Mouse (Mus musculus): ENCODE measurements around the gene Anks1b.

Anks1b gene

DNA sequence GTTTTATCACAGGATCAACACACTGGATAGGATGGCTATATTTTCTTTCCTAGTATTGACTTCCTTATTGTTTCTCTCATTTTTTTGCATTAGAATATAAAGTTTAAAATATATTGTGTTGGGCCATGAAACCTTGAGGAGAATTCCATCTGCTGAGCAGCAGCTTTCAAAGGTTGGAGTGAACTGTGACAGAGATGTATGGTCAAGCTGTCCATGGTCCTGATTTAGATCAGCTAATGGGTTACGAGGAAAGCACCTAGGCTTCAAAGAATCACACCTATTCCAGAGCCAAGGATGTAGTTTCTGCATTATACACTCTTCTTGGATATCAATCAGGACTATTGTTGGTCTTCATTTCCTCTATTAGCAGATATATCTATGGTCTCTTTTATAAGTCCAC is 503.3 kb downstream of the Anks1b start:
- DNase-seq (ENCODE audit: low read depth, low spot score): peak; percentile 24

- no peak for DNase-seq (ENCODE audit: low read depth, low spot score)
These were observed 506.8 kb downstream of the Anks1b start for GRCm38 (mm10) chr10:90380062-90380461.

- DNase-seq (ENCODE audit: low read depth, low spot score): no peak
These were observed 507.5 kb downstream of the Anks1b start for GRCm38 (mm10) chr10:90380704-90381339.

DNA sequence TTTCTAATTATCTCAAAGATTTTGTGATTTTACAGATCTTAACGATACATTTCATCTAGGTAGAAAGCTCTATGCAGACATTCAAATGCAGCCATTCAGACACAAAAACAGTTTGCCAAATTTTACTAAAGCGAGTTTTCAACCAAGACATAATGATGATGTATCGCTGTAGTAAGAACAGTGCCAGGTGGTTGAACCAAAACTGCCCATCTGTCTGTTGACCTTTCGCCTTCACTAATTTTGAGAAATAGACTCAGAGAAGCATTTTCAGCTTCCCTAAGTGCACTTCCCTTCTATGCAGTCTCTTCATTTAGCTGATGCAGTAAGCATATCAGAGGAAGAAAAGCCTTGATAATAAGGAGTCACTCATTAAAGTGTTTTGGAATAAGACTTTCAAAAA is 527.1 kb downstream of the Anks1b start:
- DNase-seq (ENCODE audit: low read depth, low spot score): no peak

DNA sequence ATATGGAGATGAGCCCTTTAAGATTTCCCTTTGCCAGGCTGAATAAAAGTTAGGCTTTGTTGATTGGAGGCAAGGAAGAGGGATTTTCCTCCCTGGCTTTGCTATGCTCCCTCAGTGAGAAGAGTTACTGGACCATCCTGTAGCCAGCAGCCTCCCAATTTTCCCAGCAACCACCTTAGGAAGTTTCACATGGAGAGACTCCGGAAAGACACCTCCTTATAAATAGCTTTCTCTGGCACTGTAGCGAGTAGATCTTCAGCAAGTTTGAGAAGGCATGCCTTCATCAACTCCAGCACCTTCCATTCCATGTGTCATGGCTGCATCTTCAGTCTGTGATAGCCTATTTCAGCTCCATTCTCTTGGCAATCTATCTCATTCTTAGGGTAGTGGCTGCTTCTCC is 535.2 kb downstream of the Anks1b start:
- no peak for DNase-seq (ENCODE audit: low read depth, low spot score)

DNA sequence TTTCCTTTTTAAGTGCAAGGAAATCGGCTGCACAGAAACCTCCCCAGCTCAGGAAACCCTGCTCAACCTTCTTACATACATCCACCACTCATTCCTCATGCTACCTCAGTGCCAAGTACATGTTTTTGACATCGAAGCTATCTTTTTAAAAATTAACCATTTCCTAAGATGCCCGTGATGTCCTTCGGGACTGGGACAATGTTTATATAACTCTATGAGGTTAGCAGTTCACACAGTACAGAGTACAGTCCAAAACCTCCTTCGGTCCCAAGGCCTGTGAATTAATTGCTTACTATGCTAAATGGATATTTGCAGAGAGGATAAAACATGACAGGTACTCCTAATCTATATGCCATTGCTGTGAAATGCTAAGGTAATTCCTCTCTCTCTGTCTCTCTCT is 558.2 kb downstream of the Anks1b start:
- DNase-seq (ENCODE audit: low read depth, low spot score): no peak

DNA sequence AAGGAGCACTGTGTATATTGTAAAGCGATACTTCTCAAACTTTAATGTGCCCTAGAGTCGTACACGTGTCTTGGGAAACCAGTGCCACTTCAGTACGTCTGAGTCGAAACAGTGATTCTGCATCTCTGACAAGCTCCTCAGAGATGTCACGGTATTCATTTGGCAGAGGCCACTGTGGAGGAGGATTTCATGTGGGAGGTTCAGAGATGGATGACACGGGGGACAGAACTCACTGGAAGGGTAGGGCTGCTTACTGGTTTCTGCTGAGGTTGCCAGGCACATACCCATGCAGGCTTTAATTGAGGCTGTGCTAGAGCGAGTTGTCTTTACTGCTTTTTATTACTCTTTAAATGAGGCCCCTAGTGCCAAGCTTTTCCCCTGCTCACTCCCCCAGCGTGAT is 558.7 kb downstream of the Anks1b start:
- DNase-seq (ENCODE audit: low read depth, low spot score): no peak

- DNase-seq (ENCODE audit: low read depth, low spot score): no peak
These were observed 559.2 kb downstream of the Anks1b start for GRCm38 (mm10) chr10:90432479-90432878.

DNA sequence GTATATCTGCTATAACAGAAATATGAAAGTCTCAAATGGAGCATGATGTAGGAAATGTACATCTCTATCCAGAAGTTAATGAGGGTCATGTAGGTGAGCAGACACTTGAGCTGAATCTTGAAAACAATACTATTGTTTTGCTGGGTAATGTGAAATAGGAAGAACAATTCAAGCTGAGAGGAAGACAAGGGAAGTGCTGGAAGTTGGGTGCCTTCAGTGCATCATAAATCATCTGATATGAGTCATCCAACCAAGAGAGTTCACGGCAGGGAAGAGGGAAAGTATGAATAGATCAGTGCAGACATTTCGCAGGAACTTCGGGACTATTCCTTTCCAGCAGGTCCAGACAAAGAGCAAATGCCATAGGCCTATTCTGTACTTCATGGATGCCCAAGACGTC is 567.7 kb downstream of the Anks1b start:
- DNase-seq (ENCODE audit: low read depth, low spot score): no peak

- DNase-seq (ENCODE audit: low read depth, low spot score): no peak
These were observed 568.3 kb downstream of the Anks1b start for GRCm38 (mm10) chr10:90441656-90442055.

DNA sequence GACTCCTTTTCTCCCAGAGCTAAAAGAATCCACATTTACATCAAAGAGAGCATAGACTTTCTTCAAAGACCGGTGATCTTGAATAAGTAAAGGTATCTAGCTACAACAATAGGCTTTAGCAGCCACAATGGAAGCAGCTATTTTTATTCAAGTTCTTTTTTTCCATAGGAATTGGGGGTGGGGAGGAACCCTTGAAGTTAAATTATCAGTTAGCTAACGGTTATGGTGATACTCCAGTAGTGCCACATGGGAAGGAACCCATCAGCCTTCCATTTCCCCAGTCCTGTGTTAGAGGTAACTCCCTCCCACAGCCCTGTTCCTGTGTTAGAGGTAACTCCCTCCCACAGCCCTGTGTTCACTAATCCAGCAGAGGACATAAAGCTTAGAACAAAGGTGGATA is 591.6 kb downstream of the Anks1b start:
- DNase-seq (ENCODE audit: low read depth, low spot score): peak; percentile 85

DNA sequence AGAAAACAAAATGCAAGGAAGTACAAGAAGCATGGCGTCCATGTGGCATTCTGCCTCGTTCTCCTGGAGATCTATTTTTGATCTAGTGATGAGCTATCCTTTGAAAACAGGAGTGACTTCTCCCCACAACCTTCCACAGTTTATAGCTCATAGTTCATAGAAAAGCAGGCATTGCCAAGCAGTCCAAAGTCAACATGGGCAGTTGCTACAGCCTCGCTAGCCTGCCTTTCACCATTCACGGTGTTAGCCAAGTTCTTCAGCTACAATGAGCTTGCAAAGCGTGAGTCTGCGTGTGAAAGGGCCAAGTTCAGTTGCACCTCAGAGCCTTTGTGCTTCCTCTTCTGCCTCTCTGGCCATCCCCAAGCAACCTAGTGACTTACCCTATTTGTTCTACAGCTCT is 592.1 kb downstream of the Anks1b start:
- DNase-seq (ENCODE audit: low read depth, low spot score): peak; percentile 10

DNA sequence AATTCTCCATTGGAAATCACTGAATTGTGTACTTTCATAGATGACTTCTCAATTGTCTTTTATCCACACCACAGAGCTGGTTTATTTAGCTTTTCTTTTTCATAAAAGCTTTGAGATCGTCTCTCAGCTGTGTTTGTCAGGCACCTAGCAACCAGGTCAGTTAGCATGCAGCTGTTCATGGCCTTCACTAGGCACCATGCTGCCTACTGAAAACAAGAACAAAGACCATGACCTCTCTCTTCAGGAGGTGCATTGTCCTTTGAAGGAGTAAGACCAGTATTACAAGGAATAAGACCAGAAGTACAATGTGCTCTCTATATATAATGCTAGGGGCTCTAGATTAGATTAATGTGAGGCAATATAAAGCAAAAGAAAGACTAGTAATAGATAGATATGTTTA is 594.2 kb downstream of the Anks1b start:
- no peak for DNase-seq (ENCODE audit: low read depth, low spot score)

DNA sequence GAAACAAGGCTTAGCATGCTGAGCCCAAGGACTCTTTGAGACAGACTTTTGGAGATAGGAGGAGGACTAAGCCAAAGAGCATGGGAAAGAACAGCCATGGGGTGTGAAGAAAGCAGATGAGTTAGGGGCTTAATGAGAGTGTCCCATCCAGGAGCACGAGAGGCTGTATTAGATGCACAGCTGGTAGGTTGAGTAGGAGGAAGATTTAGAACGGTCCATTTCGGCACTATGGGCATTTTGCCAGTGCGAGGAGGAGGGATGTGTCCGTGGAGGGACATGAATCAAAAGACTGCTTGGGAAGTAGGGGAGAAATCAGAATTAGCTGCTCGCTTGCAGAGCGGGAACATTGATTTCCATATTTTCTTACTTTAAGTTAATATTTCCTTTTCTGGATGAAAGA is 620.1 kb downstream of the Anks1b start:
- no peak for DNase-seq (ENCODE audit: low read depth, low spot score)

- no peak for DNase-seq (ENCODE audit: low read depth, low spot score)
These were observed 620.8 kb downstream of the Anks1b start for GRCm38 (mm10) chr10:90493996-90494642.

DNA sequence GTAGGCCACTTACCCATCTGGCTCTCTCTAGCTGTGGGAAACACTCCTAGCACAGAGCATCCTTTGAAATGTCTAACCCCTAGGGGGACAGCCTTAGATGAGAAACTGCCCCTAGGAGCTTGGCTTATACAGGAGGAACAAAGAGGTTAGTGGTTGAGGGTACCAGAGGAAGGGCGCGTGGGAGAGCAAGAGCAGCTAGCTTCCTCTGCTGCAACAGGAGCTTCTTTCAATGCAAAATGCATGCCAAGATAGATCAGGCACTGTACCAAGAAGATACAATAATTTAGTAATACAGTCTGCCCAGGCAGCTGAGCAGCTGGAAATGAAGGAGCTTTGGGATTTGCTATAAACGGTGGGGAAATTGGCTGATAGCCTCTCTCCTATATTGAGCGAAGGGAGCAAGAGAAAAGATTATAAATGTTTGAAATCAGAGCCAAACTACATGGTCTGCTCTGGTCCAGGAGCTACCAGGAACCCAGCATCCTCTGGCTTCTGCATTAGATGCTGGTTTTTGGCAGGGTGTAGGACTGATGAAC is 621.7 kb downstream of the Anks1b start:
- DNase-seq (ENCODE audit: low read depth, low spot score): no peak

- DNase-seq (ENCODE audit: low read depth, low spot score): peak; percentile 69
These were observed 634.3 kb downstream of the Anks1b start for GRCm38 (mm10) chr10:90507561-90507960.

- DNase-seq (ENCODE audit: low read depth, low spot score): no peak
These were observed 639.5 kb downstream of the Anks1b start for GRCm38 (mm10) chr10:90512801-90513200.

DNA sequence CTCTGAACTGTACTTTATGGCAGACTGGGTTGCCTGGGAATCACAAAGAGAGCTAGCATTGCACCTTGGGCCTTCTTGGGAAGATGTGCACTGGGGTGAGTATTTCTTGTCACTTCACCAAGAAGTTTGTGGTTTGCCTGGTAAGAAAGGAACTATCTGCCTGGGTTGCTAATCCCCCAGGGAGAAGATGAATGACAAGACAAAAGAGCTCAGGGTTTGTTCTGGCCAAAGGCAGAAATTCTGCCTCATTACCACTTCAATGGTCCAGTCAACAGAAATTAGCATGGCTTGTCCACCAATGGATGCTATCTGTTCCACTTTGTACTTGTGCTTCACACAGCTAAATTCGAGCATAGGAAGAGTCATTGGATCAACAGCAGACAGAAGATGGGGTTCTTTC is 658.5 kb downstream of the Anks1b start:
- peak; percentile 70 for DNase-seq (ENCODE audit: low read depth, low spot score)

DNA sequence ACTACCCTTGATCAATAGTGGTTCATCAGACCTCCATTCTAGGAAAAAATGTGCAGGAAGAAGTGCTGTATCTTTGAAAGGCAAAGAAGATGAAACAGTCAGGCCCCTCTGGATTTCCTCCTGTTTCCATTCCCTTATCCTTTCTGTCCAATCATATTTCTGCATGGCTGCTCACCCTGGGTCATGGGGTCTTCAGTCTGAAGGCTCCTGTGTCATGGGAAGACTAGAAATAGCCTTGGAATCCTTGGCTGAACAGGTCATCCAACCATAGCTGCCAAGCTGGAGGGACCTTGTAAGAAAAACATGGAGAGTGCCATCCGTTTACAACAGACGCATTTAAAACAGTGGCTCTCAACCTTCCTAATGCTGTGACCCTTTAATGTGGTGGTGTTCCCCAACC is 662.1 kb downstream of the Anks1b start:
- no peak for DNase-seq (ENCODE audit: low read depth, low spot score)

DNA sequence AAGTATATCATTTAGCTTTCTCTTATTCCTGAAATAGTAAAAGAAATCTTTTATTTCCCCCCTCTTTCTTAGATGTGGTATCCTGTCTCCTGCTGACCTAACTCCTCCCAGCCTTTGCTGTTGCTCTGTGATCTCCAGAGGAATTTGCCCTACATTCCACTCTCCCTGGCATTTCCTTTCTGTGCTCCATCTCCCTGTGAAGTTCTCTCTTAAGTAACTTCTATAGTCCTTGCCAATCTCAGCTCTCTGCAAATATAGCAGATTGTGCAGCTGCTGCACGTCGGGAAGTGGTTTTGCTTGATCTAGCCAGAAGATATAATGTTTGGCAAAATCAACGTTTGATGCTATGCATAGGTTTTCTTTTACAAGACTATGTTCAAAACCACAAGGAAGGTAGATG is 673.3 kb downstream of the Anks1b start:
- DNase-seq (ENCODE audit: low read depth, low spot score): no peak

DNA sequence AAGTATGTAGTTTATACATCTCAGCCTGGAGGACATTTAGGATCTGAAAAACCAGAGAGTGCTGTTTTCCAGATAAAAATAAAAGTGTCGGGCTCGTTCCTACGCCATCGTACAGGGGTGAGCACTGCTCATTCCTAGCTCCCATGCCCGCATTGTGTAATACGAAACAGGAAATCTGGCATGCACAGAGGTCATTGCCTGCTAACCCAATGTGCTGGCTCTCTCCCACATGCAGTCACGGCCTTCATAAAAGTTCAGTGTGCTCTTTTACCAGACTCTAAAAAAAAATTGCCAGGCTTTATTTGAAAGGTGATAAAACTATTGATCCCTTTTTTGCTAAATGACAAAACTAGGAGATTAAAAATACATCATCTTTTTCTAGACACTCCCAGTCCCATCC is 689.6 kb downstream of the Anks1b start:
- DNase-seq (ENCODE audit: low read depth, low spot score): no peak
